Mouse (Mus musculus) lung, embryonic 15.5 days (tissue): ENCODE measurements at regions not wholly inside any gene's neighbourhood (a gene's known extent, or its start where the extent isn't known, plus 50 kb on each side); places are given as distances from the start of the nearest gene placed in this dataset.

Experiments
- ATAC-seq: fragments of 200-750 bp; cut with Nextera tagmentation; 2 replicates; pipeline ENCODE4 v1.8.0; 2017; ENCODE audit warnings: moderate number of reproducible peaks, borderline replicate concordance; ENCODE audit not compliant: low FRiP score, low TSS enrichment; ENCODE audit errors: extremely low read depth
- H3K27ac ChIP-seq: fragments of 300-500 bp; sonication (generic); 2 replicates; pipeline ENCODE4 v1.5.1; 2015; ENCODE audit warnings: moderate library complexity, mild to moderate bottlenecking, inconsistent platforms
- H3K27me3 ChIP-seq: fragments of 300-500 bp; sonication (generic); 2 replicates; pipeline ENCODE4 v1.6.1; 2015; ENCODE audit warnings: inconsistent platforms
- H3K36me3 ChIP-seq: fragments of 300-500 bp; sonication (generic); 2 replicates; pipeline ENCODE4 v1.6.1; 2015; ENCODE audit warnings: inconsistent platforms
- H3K4me1 ChIP-seq: fragments of 300-500 bp; sonication (generic); 2 replicates; pipeline ENCODE4 v1.6.1; 2015; ENCODE audit warnings: inconsistent platforms
- H3K4me2 ChIP-seq: fragments of 300-500 bp; sonication (generic); 2 replicates; pipeline ENCODE4 v1.6.1; 2015; ENCODE audit warnings: inconsistent platforms, mild to moderate bottlenecking, moderate library complexity
- H3K4me3 ChIP-seq: fragments of 300-500 bp; sonication (generic); 2 replicates; pipeline ENCODE4 v1.5.1; 2015; ENCODE audit warnings: mild to moderate bottlenecking, inconsistent platforms
- H3K9ac ChIP-seq: fragments of 300-500 bp; sonication (generic); 2 replicates; pipeline ENCODE4 v1.6.1; 2015; ENCODE audit warnings: inconsistent platforms
- H3K9me3 ChIP-seq: fragments of 300-500 bp; sonication (generic); 2 replicates; pipeline ENCODE4 v1.6.1; 2016; ENCODE audit warnings: inconsistent platforms
- WGBS: fragments of 180-500 bp; shearing (Covaris S2); methylation state at CpG from one replicate; pipeline ENCODE4 v1.1.7; 2015; 5-methylcytosine and 5-hydroxymethylcytosine counted together

- no peaks in the 10 kb centered on the region for H3K27me3 ChIP-seq
- H3K4me1 ChIP-seq = no peaks in the 10 kb centered on the region
- H3K9me3 ChIP-seq = no peaks in the 10 kb centered on the region
- ATAC-seq = no peak
- no peaks in the 10 kb centered on the region for H3K36me3 ChIP-seq
- no peak overlapping the region for H3K27ac ChIP-seq
- 58% methylated on average over 1 of the region's 1 CpGs for WGBS
- no peak overlapping the region for H3K9ac ChIP-seq
- H3K4me3 ChIP-seq = no peak overlapping the region
- no peak overlapping the region for H3K4me2 ChIP-seq
Observed at GRCm38 (mm10) chr5:49909483-49909882, 149.3 kb downstream of the Adgra3 start.

GRCm38 (mm10) chr5:49896106-49896505 is 162.7 kb downstream of the Adgra3 start:
- H3K9ac ChIP-seq = no peak overlapping the region
- H3K4me1 ChIP-seq = no peaks in the 10 kb centered on the region
- no peaks in the 10 kb centered on the region for H3K36me3 ChIP-seq
- WGBS = 65% methylated on average over 5 of the region's 5 CpGs
- no peaks in the 10 kb centered on the region for H3K9me3 ChIP-seq
- no peak overlapping the region for H3K4me2 ChIP-seq
- no peak for ATAC-seq
- no peak overlapping the region for H3K4me3 ChIP-seq
- no peaks in the 10 kb centered on the region for H3K27me3 ChIP-seq
- no peak overlapping the region for H3K27ac ChIP-seq

- 66% methylated on average over 2 of the region's 2 CpGs for WGBS
Observed at GRCm38 (mm10) chr5:49880383-49880782, 178.4 kb downstream of the Adgra3 start.

GRCm38 (mm10) chr5:49876240-49876639 is 182.6 kb downstream of the Adgra3 start:
- H3K4me3 ChIP-seq = no peak overlapping the region
- no peaks in the 10 kb centered on the region for H3K36me3 ChIP-seq
- H3K4me2 ChIP-seq = no peak overlapping the region
- no peak overlapping the region for H3K27ac ChIP-seq
- no peaks in the 10 kb centered on the region for H3K27me3 ChIP-seq
- 29% methylated on average over 1 of the region's 1 CpGs for WGBS
- no peak overlapping the region for H3K9ac ChIP-seq
- H3K9me3 ChIP-seq = no peaks in the 10 kb centered on the region
- ATAC-seq = no peak
- no peaks in the 10 kb centered on the region for H3K4me1 ChIP-seq

More at GRCm38 (mm10) chr5:49880383-49880782, 178.4 kb downstream of the Adgra3 start:
- Histone ChIP-seq H3K36me3 (no peaks in the 10 kb centered on the region), H3K4me3 (no peak overlapping the region), H3K9me3 (no peaks in the 10 kb centered on the region), H3K27me3 (no peaks in the 10 kb centered on the region), H3K4me2 (no peak overlapping the region), H3K4me1 (no peaks in the 10 kb centered on the region), H3K9ac (no peak overlapping the region), H3K27ac (no peak overlapping the region)
- no peak for ATAC-seq

- no peak overlapping the region for H3K4me3 ChIP-seq
- 35% methylated on average over 1 of the region's 1 CpGs for WGBS
- H3K36me3 ChIP-seq = no peaks in the 10 kb centered on the region
- ATAC-seq = no peak
- no peaks in the 10 kb centered on the region for H3K4me1 ChIP-seq
- no peak overlapping the region for H3K4me2 ChIP-seq
- no peak overlapping the region for H3K27ac ChIP-seq
- no peak overlapping the region for H3K9ac ChIP-seq
- no peaks in the 10 kb centered on the region for H3K27me3 ChIP-seq
- H3K9me3 ChIP-seq = no peaks in the 10 kb centered on the region
Observed at GRCm38 (mm10) chr5:49857202-49857601, 201.6 kb downstream of the Adgra3 start.

- WGBS = 69% methylated on average over 2 of the region's 2 CpGs
- H3K4me3 ChIP-seq = no peak overlapping the region
- no peak for ATAC-seq
Observed at GRCm38 (mm10) chr5:49856036-49856435, 202.8 kb downstream of the Adgra3 start.

GRCm38 (mm10) chr5:49848680-49849079 is 210.1 kb downstream of the Adgra3 start:
- WGBS = 51% methylated on average over 5 of the region's 5 CpGs
- ATAC-seq = no peak
- no peaks in the 10 kb centered on the region for H3K9me3 ChIP-seq
- H3K4me2 ChIP-seq = no peak overlapping the region
- no peaks in the 10 kb centered on the region for H3K27me3 ChIP-seq
- H3K27ac ChIP-seq = no peak overlapping the region
- H3K9ac ChIP-seq = no peak overlapping the region
- no peaks in the 10 kb centered on the region for H3K36me3 ChIP-seq
- no peak overlapping the region for H3K4me3 ChIP-seq
- H3K4me1 ChIP-seq = no peaks in the 10 kb centered on the region

More at GRCm38 (mm10) chr5:49856036-49856435, 202.8 kb downstream of the Adgra3 start:
- no peak overlapping the region for H3K27ac ChIP-seq
- H3K9ac ChIP-seq = no peak overlapping the region
- no peaks in the 10 kb centered on the region for H3K27me3 ChIP-seq
- no peaks in the 10 kb centered on the region for H3K4me1 ChIP-seq
- no peaks in the 10 kb centered on the region for H3K9me3 ChIP-seq
- H3K36me3 ChIP-seq = no peaks in the 10 kb centered on the region
- no peak overlapping the region for H3K4me2 ChIP-seq

- no peak for ATAC-seq
Observed at GRCm38 (mm10) chr5:49848174-49848573, 210.6 kb downstream of the Adgra3 start.

GRCm38 (mm10) chr5:49818832-49819231 is 240.0 kb downstream of the Adgra3 start:
- no peaks in the 10 kb centered on the region for H3K4me1 ChIP-seq
- H3K27ac ChIP-seq = no peak overlapping the region
- H3K4me2 ChIP-seq = no peak overlapping the region
- H3K36me3 ChIP-seq = no peaks in the 10 kb centered on the region
- no peaks in the 10 kb centered on the region for H3K9me3 ChIP-seq
- H3K27me3 ChIP-seq = no peaks in the 10 kb centered on the region
- WGBS = 70% methylated on average over 5 of the region's 5 CpGs
- no peak overlapping the region for H3K9ac ChIP-seq
- no peak for ATAC-seq
- no peak overlapping the region for H3K4me3 ChIP-seq

More at GRCm38 (mm10) chr5:49848174-49848573, 210.6 kb downstream of the Adgra3 start:
- no peak overlapping the region for H3K9ac ChIP-seq
- no peaks in the 10 kb centered on the region for H3K4me1 ChIP-seq
- no peak overlapping the region for H3K4me2 ChIP-seq
- H3K9me3 ChIP-seq = no peaks in the 10 kb centered on the region
- no peaks in the 10 kb centered on the region for H3K27me3 ChIP-seq
- H3K27ac ChIP-seq = no peak overlapping the region
- no peaks in the 10 kb centered on the region for H3K36me3 ChIP-seq
- H3K4me3 ChIP-seq = no peak overlapping the region

GRCm38 (mm10) chr5:49816751-49817150 is 242.1 kb downstream of the Adgra3 start:
- WGBS = 82% methylated on average over 3 of the region's 3 CpGs
- Histone ChIP-seq H3K9me3 (no peaks in the 10 kb centered on the region), H3K4me1 (no peaks in the 10 kb centered on the region), H3K9ac (no peak overlapping the region), H3K4me2 (no peak overlapping the region), H3K36me3 (no peaks in the 10 kb centered on the region), H3K27ac (no peak overlapping the region), H3K4me3 (no peak overlapping the region), H3K27me3 (no peaks in the 10 kb centered on the region)
- no peak for ATAC-seq

- no peak overlapping the region for H3K4me2 ChIP-seq
- H3K4me1 ChIP-seq = no peaks in the 10 kb centered on the region
- H3K4me3 ChIP-seq = no peak overlapping the region
- H3K27ac ChIP-seq = no peak overlapping the region
- H3K9ac ChIP-seq = no peak overlapping the region
- H3K36me3 ChIP-seq = no peaks in the 10 kb centered on the region
- 80% methylated on average over 9 of the region's 9 CpGs for WGBS
- no peaks in the 10 kb centered on the region for H3K27me3 ChIP-seq
- no peaks in the 10 kb centered on the region for H3K9me3 ChIP-seq
- no peak for ATAC-seq
Observed at GRCm38 (mm10) chr5:49813335-49813734, 245.5 kb downstream of the Adgra3 start.

- Histone ChIP-seq H3K9me3 (no peaks in the 10 kb centered on the region), H3K4me3 (no peak overlapping the region), H3K4me2 (no peak overlapping the region), H3K27ac (no peak overlapping the region), H3K27me3 (no peaks in the 10 kb centered on the region), H3K36me3 (no peaks in the 10 kb centered on the region), H3K4me1 (no peaks in the 10 kb centered on the region), H3K9ac (no peak overlapping the region)
- ATAC-seq = no peak; the same call in 1 of the 2 replicates
- WGBS = 70% methylated on average over 11 of the region's 11 CpGs
Observed at GRCm38 (mm10) chr5:49788494-49789160, 263.9 kb upstream of the Kcnip4 start.

- H3K9ac ChIP-seq = no peak overlapping the region
- H3K27ac ChIP-seq = no peak overlapping the region
- no peaks in the 10 kb centered on the region for H3K27me3 ChIP-seq
- no peak for ATAC-seq
- H3K36me3 ChIP-seq = no peaks in the 10 kb centered on the region
- no peaks in the 10 kb centered on the region for H3K4me1 ChIP-seq
- WGBS = 61% methylated on average over 3 of the region's 3 CpGs
- H3K9me3 ChIP-seq = no peaks in the 10 kb centered on the region
- H3K4me3 ChIP-seq = no peak overlapping the region
- H3K4me2 ChIP-seq = no peak overlapping the region
Observed at GRCm38 (mm10) chr5:49783728-49784127, 259.0 kb upstream of the Kcnip4 start.
